Mouse (Mus musculus) hematopoietic stem cell, adult 5-6 weeks (primary cell): Measurements from ENCODE around the gene Orc5. TPM values are rescaled to one million over a fixed set of nuclear protein-coding genes. Genes with fewer than 3 reads are reported as not detected.
"Not testable (repeated sequence)": the region's sequence is repeated elsewhere in the genome, so short reads cannot be mapped to it uniquely, and the experiment has no call there.

ENCODE experiments used
- ATAC-seq, 2 experiments: fragments of 125-278 bp in 1 of 2; replicated peaks in 1 of 2; 2 replicates each; pipeline ENCODE4 v1.8.0; 2016 to 2017; ENCODE audit warnings: inconsistent platforms in 2 of 2, mild to moderate bottlenecking in 2 of 2, moderate number of reproducible peaks in 2 of 2, low read depth in 1 of 2, moderate TSS enrichment in 1 of 2; ENCODE audit not compliant: low FRiP score in 2 of 2, poor library complexity in 2 of 2, severe bottlenecking in 2 of 2, insufficient read depth in 1 of 2, low TSS enrichment in 1 of 2
- total RNA-seq: library from RNA; stranded (forward); fragments of 172-1452, 232-1000 nt; gene quantifications from 2 replicates; pipeline ENCODE4 v1.2.3, GENCODE M21; 2017

Gene Orc5
- total RNA-seq, 1 experiment from 2014 or later = 34.7 TPM

GRCm38 (mm10) chr5:22546536-22546935 lies 3.7 kb downstream of the Orc5 start:
- no peak for ATAC-seq

GRCm38 (mm10) chr5:22545305-22545704 lies 4.9 kb downstream of the Orc5 start:
- no peak for ATAC-seq

GRCm38 (mm10) chr5:22542676-22543075 lies 7.6 kb downstream of the Orc5 start:
- ATAC-seq = no peak

- no peak for ATAC-seq
Observed at GRCm38 (mm10) chr5:22538996-22539600, 11.1 kb downstream of the Orc5 start.

GRCm38 (mm10) chr5:22536695-22537094 lies 13.5 kb downstream of the Orc5 start:
- ATAC-seq = no peak

- ATAC-seq = no peak
Observed at GRCm38 (mm10) chr5:22532571-22532970, 17.7 kb downstream of the Orc5 start.

- ATAC-seq = no peak
Observed at GRCm38 (mm10) chr5:22522612-22523011, 27.6 kb downstream of the Orc5 start.

GRCm38 (mm10) chr5:22519708-22520107 lies 30.5 kb downstream of the Orc5 start:
- no peak for ATAC-seq

GRCm38 (mm10) chr5:22515745-22516144 lies 34.5 kb downstream of the Orc5 start:
- not testable (repeated sequence) for ATAC-seq

- ATAC-seq = not testable (repeated sequence)
Observed at GRCm38 (mm10) chr5:22514231-22514630, 36.0 kb downstream of the Orc5 start.

GRCm38 (mm10) chr5:22512579-22512978 lies 37.6 kb downstream of the Orc5 start:
- not testable (repeated sequence) for ATAC-seq

- no peak for ATAC-seq
Observed at GRCm38 (mm10) chr5:22511824-22512223, 38.4 kb downstream of the Orc5 start.

GRCm38 (mm10) chr5:22508560-22508959 lies 41.7 kb downstream of the Orc5 start:
- ATAC-seq = no peak

GRCm38 (mm10) chr5:22499437-22499836 lies 50.8 kb downstream of the Orc5 start:
- ATAC-seq = no peak

GRCm38 (mm10) chr5:22491088-22491487 lies 59.1 kb downstream of the Orc5 start:
- no peak for ATAC-seq

GRCm38 (mm10) chr5:22489091-22489490 lies 61.1 kb downstream of the Orc5 start:
- ATAC-seq = peak in 1 of 2 experiments; percentile 36; a peak in 1 of 4 replicates

- no peak for ATAC-seq
Observed at GRCm38 (mm10) chr5:22486601-22487206, 63.5 kb downstream of the Orc5 start.

- ATAC-seq = 0 out of 4 replicates have a peak, but pooled peaks of 1 of the 2 experiments have one; percentile 29
Observed at GRCm38 (mm10) chr5:22485764-22486163, 64.5 kb downstream of the Orc5 start.

- ATAC-seq = no peak
Observed at GRCm38 (mm10) chr5:22482567-22482966, 67.7 kb downstream of the Orc5 start.
